In the genomic region with DNA sequence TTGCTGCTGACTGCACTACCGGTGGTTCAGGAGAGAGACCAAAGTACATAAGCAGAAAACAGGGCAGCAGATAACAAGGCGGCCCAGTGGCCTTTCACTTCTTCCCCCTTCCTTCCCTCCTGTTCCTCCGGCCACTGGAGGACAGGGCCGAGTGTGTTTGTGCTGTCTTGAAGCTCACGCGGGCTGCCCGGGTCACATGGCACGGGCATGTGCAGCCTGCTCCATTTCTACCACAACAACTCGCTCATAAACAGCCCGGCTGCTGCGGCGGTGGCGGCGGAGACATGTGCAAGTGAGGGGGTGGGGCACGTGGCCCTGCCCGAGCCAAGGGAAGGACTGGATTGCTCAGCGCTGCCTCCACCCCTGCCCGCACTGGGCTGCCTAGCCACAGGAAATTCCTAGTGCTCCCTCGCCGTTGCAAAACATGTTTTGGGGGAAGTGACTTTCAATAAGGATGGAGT, we compare ENCODE assay signal across 8 mouse cellular contexts. TPM values are rescaled to one million over a fixed set of nuclear protein-coding genes. Genes with fewer than 3 reads are reported as not detected.
A peak's percentile ranks its signal among the peaks of the same experiment; 100 is the strongest.
DNase-seq lines count a peak whose midpoint lies in the region; ATAC-seq lines count a peak whose summit lies in the region.

No protein-coding gene starts in this region.

- peak; percentile 82 for DNase-seq in embryo, embryonic 10.5 days (ENCODE audit: low spot score)
- peak; percentile 99 for DNase-seq in gastrocnemius, postnatal 14 days
- DNase-seq in left cerebral cortex, adult 9 months (ENCODE audit: low spot score in 2 of 2): peak; percentile 95 to 98
- peak; percentile 98 to 99 for DNase-seq in right cerebral cortex, postnatal 36 days (ENCODE audit: low spot score in 2 of 2)
- DNase-seq in urinary bladder, postnatal 4 days (ENCODE audit: low spot score in 2 of 2): peak; percentile 93 to 95

- ATAC-seq in activated CD4-positive, CD25-positive, alpha-beta regulatory T cell, adult 4 months: peak; percentile 61
- ATAC-seq in inflammation-experienced regulatory T-cells, adult 6 months: peak; percentile 76
- ATAC-seq in megakaryocyte, adult 5-6 weeks (ENCODE audit: poor library complexity, severe bottlenecking): peak; percentile 72

- intact Hi-C loops in gastrocnemius, postnatal 14 days (cut with DNase I; ENCODE audit: low total_unique reads): no loop called here

RNA-seq across cellular contexts. Expression of gene Nr1d1, which starts 8.1 kb away (rescaled TPM):
- 1 to 10 TPM; 2.9 to 5.4 TPM for polyA plus RNA-seq in activated CD4-positive, CD25-positive, alpha-beta regulatory T cell, adult 4 months (2017; shearing (Covaris generic))
- total RNA-seq in gastrocnemius, postnatal 14 days (2021): 10 to 100 TPM; 27.3 to 64.6 TPM
- 1 to 10 TPM; 6.5 to 8.4 (median 7.3) TPM for polyA plus RNA-seq in inflammation-experienced regulatory T-cells, adult 6 months (2017; shearing (Covaris generic))
- 0.11 and 0.25 TPM in 2 replicates for total RNA-seq in megakaryocyte, adult 5-6 weeks (2015)
- total RNA-seq in megakaryocyte, adult 5-6 weeks (2017): 0.12 and 0.37 TPM in 2 replicates

RNA-seq across cellular contexts. Expression of gene Msl1, which starts 12.1 kb away (rescaled TPM):
- polyA plus RNA-seq in activated CD4-positive, CD25-positive, alpha-beta regulatory T cell, adult 4 months (2017; shearing (Covaris generic)): 10 to 100 TPM; 19.9 to 22.0 TPM
- 10 to 100 TPM; 49.0 to 55.3 TPM for total RNA-seq in gastrocnemius, postnatal 14 days (2021)
- 10 to 100 TPM; 16.7 to 26.3 (median 20.4) TPM for polyA plus RNA-seq in inflammation-experienced regulatory T-cells, adult 6 months (2017; shearing (Covaris generic))
- total RNA-seq in megakaryocyte, adult 5-6 weeks (2015): 73.7 and 74.9 TPM in 2 replicates
- total RNA-seq in megakaryocyte, adult 5-6 weeks (2017): 111 and 119 TPM in 2 replicates

RNA-seq across cellular contexts. Expression of gene Casc3, which starts 21.4 kb away (rescaled TPM):
- polyA plus RNA-seq in activated CD4-positive, CD25-positive, alpha-beta regulatory T cell, adult 4 months (2017; shearing (Covaris generic)): 10 to 100 TPM; 10.6 to 11.2 TPM
- 10 to 100 TPM; 20.1 to 21.5 TPM for total RNA-seq in gastrocnemius, postnatal 14 days (2021)
- polyA plus RNA-seq in inflammation-experienced regulatory T-cells, adult 6 months (2017; shearing (Covaris generic)): 10 to 100 TPM in 2 of 3 experiments, 1 to 10 TPM in 1; 8.7 to 14.8 (median 11.6) TPM
- total RNA-seq in megakaryocyte, adult 5-6 weeks (2015): 35.6 and 39.9 TPM in 2 replicates
- 32.1 and 33.2 TPM in 2 replicates for total RNA-seq in megakaryocyte, adult 5-6 weeks (2017)

RNA-seq across cellular contexts. Expression of gene Thra, which starts 42.8 kb away (rescaled TPM):
- polyA plus RNA-seq in activated CD4-positive, CD25-positive, alpha-beta regulatory T cell, adult 4 months (2017; shearing (Covaris generic)): 1 to 10 TPM; 1.4 to 3.5 TPM
- 100 to 1,000 TPM in 1 of 2 experiments, 10 to 100 TPM in 1; 91.8 to 106 TPM for total RNA-seq in gastrocnemius, postnatal 14 days (2021)
- polyA plus RNA-seq in inflammation-experienced regulatory T-cells, adult 6 months (2017; shearing (Covaris generic)): 1 to 10 TPM; 1.3 to 6.3 (median 5.2) TPM
- total RNA-seq in megakaryocyte, adult 5-6 weeks (2015): 10.0 and 11.6 TPM in 2 replicates
- 8.0 and 9.0 TPM in 2 replicates for total RNA-seq in megakaryocyte, adult 5-6 weeks (2017)

RNA-seq across cellular contexts. Expression of gene Rapgefl1, which starts 53.3 kb away (rescaled TPM):
- polyA plus RNA-seq in activated CD4-positive, CD25-positive, alpha-beta regulatory T cell, adult 4 months (2017; shearing (Covaris generic)): under 1 TPM in 1 of 2 experiments, not detected in 1; 0.15 TPM
- 1 to 10 TPM in 1 of 2 experiments, under 1 TPM in 1; 0.49 to 1.1 TPM for total RNA-seq in gastrocnemius, postnatal 14 days (2021)
- under 1 TPM in 2 of 3 experiments, not detected in 1; 0.32 to 0.63 TPM for polyA plus RNA-seq in inflammation-experienced regulatory T-cells, adult 6 months (2017; shearing (Covaris generic))
- total RNA-seq in megakaryocyte, adult 5-6 weeks (2015): 0.25 and 0.49 TPM in 2 replicates
- 0.51 TPM in 1 of 2 replicates, not detected in the other for total RNA-seq in megakaryocyte, adult 5-6 weeks (2017)

Comparison
In these comparisons a context has a peak if more than half of its experiments do, and no peak if none do; other contexts are left out.
1. Peak in every context shown above with its lines: DNase-seq and ATAC-seq.
2. RNA of gene Nr1d1, which starts 8.1 kb away (total RNA-seq): 27.3 to 64.6 TPM in gastrocnemius, postnatal 14 days; 0.11 to 0.37 TPM in megakaryocyte, adult 5-6 weeks; every median in the first group is over 10 times any median in the second.